11 mouse cellular contexts compared by ENCODE assay signal in genomic region chr2:178154576-178154975, GRCm38 (mm10). TPM values are rescaled to one million over a fixed set of nuclear protein-coding genes. Genes with fewer than 3 reads are reported as not detected.
DNase-seq lines count a peak whose midpoint lies in the region; ATAC-seq and TF ChIP-seq lines count a peak whose summit lies in the region.
"Had no signal": no experiment of that assay in that cellular context is flagged by ENCODE, and none has a peak within 500 bp of the region (broad histone marks: within the 10 kb centered on the region; RNA-seq: fewer than 3 reads in every experiment).

No protein-coding gene starts in this region.

- peak; percentile 71 to 74 for DNase-seq in cerebellum, adult 2 months
- peak; percentile 72 for DNase-seq in midbrain, postnatal 0 days (ENCODE audit: low spot score)
- no peak for DNase-seq in adrenal gland, adult 2 months
- no peak for DNase-seq in adrenal gland, adult 8-10 months
- no peak for DNase-seq in spleen, postnatal 14 days (ENCODE audit: low spot score in 2 of 2)
- DNase-seq: B cell, adult 2 months had no signal

- TF ChIP-seq POLR2A in cerebellum, adult 2 months (IDR thresholded peaks at IDR 0.05; ENCODE audit: borderline replicate concordance, insufficient read depth, low read length) = no peak

- no peak for TF ChIP-seq CTCF in intestine, postnatal 0 days (IDR thresholded peaks at IDR 0.05; ENCODE audit: low read depth)
- TF ChIP-seq CTCF in cerebellum, adult 2 months (IDR thresholded peaks at IDR 0.05; ENCODE audit: borderline replicate concordance, insufficient read depth, low read depth, low read length) = no peak
- no peak for TF ChIP-seq CTCF in midbrain, postnatal 0 days (IDR thresholded peaks at IDR 0.05)

- H3K4me1 ChIP-seq in intestine, embryonic 15.5 days (replicated peaks) = no peaks in the 10 kb centered on the region
- H3K4me1 ChIP-seq in intestine, postnatal 0 days (replicated peaks; ENCODE audit: control insufficient read depth, insufficient read depth, low read length) = no peaks in the 10 kb centered on the region
- peaks cover 61% of the 10 kb centered on the region for H3K4me1 ChIP-seq in cerebellum, adult 2 months (ENCODE audit: control insufficient read depth, insufficient read depth, low read length)
- peaks cover 12% of the 10 kb centered on the region; the same call in 1 of the 2 replicates for H3K4me1 ChIP-seq in hindbrain, embryonic 12.5 days
- peaks cover 9% of the 10 kb centered on the region; the same call in 1 of the 2 replicates for H3K4me1 ChIP-seq in midbrain, postnatal 0 days (ENCODE audit: insufficient read depth, low read length)

- H3K9me3 ChIP-seq in intestine, embryonic 15.5 days = no peaks in the 10 kb centered on the region
- H3K9me3 ChIP-seq in intestine, postnatal 0 days (ENCODE audit: control insufficient read depth) = no peaks in the 10 kb centered on the region
- H3K9me3 ChIP-seq in hindbrain, embryonic 12.5 days (replicated peaks) = no peaks in the 10 kb centered on the region
- no peaks in the 10 kb centered on the region for H3K9me3 ChIP-seq in midbrain, postnatal 0 days (ENCODE audit: low read length)

- H3K27me3 ChIP-seq in intestine, embryonic 15.5 days (replicated peaks) = no peaks in the 10 kb centered on the region
- H3K27me3 ChIP-seq in intestine, postnatal 0 days (replicated peaks; ENCODE audit: control insufficient read depth, insufficient read depth, low read length) = no peaks in the 10 kb centered on the region
- no peaks in the 10 kb centered on the region for H3K27me3 ChIP-seq in cerebellum, adult 2 months (ENCODE audit: control insufficient read depth, insufficient read depth, low read length)
- H3K27me3 ChIP-seq in hindbrain, embryonic 12.5 days = no peaks in the 10 kb centered on the region
- no peaks in the 10 kb centered on the region for H3K27me3 ChIP-seq in midbrain, postnatal 0 days (ENCODE audit: insufficient read depth, low read length)
- H3K27me3 ChIP-seq: Patski had no signal

- ATAC-seq in intestine, embryonic 15.5 days = peak; percentile 20; the same call in 1 of the 2 replicates
- ATAC-seq in intestine, postnatal 0 days = no peak
- peak; percentile 75 for ATAC-seq in hindbrain, embryonic 12.5 days (ENCODE audit: low FRiP score)
- ATAC-seq in midbrain, postnatal 0 days (ENCODE audit: low FRiP score) = peak; percentile 81
- ATAC-seq: Patski had no signal

- H3K9ac ChIP-seq in intestine, embryonic 15.5 days = no peak overlapping the region
- H3K9ac ChIP-seq in intestine, postnatal 0 days (ENCODE audit: low read depth, low read length) = no peak overlapping the region
- no peak overlapping the region for H3K9ac ChIP-seq in hindbrain, embryonic 12.5 days
- no peak overlapping the region for H3K9ac ChIP-seq in midbrain, postnatal 0 days (replicated peaks; ENCODE audit: low read length, poor library complexity, severe bottlenecking)

- no peak overlapping the region for H3K27ac ChIP-seq in intestine, embryonic 15.5 days
- no peak overlapping the region for H3K27ac ChIP-seq in intestine, postnatal 0 days (ENCODE audit: low read depth, low read length)
- peak overlapping the region; percentile 18 for H3K27ac ChIP-seq in cerebellum, adult 2 months (ENCODE audit: insufficient read depth, low read length)
- peak overlapping the region; percentile 75 for H3K27ac ChIP-seq in hindbrain, embryonic 12.5 days
- H3K27ac ChIP-seq in midbrain, postnatal 0 days (ENCODE audit: low read depth, low read length) = peak overlapping the region; percentile 75

- H3K4me3 ChIP-seq in intestine, embryonic 15.5 days (replicated peaks) = no peak overlapping the region
- no peak overlapping the region for H3K4me3 ChIP-seq in intestine, postnatal 0 days (ENCODE audit: low read depth, low read length)
- H3K4me3 ChIP-seq in cerebellum, adult 2 months (replicated peaks; ENCODE audit: insufficient read depth, low read depth, low read length) = no peak overlapping the region
- H3K4me3 ChIP-seq in hindbrain, embryonic 12.5 days = no peak overlapping the region
- H3K4me3 ChIP-seq in midbrain, postnatal 0 days (ENCODE audit: low read depth, low read length) = no peak overlapping the region
- H3K4me3 ChIP-seq: erythroblast, embryonic 14.5 days had no signal

- H3K36me3 ChIP-seq in intestine, embryonic 15.5 days = no peaks in the 10 kb centered on the region
- no peaks in the 10 kb centered on the region for H3K36me3 ChIP-seq in intestine, postnatal 0 days (ENCODE audit: control insufficient read depth, insufficient read depth)
- no peaks in the 10 kb centered on the region for H3K36me3 ChIP-seq in hindbrain, embryonic 12.5 days
- 0 out of 2 replicates have a peak, but pooled peaks cover 6% of the 10 kb centered on the region for H3K36me3 ChIP-seq in midbrain, postnatal 0 days (ENCODE audit: insufficient read depth, low read length)

- H3K4me2 ChIP-seq in intestine, embryonic 15.5 days (replicated peaks) = no peak overlapping the region
- H3K4me2 ChIP-seq in intestine, postnatal 0 days (replicated peaks; ENCODE audit: low read depth) = no peak overlapping the region
- no peak overlapping the region for H3K4me2 ChIP-seq in hindbrain, embryonic 12.5 days (replicated peaks)
- H3K4me2 ChIP-seq in midbrain, postnatal 0 days (ENCODE audit: low read depth, low read length, poor library complexity, severe bottlenecking) = no peak overlapping the region

- 54% methylated on average over 4 of the region's 4 CpGs for WGBS in intestine, embryonic 15.5 days
- 55% methylated on average over 4 of the region's 4 CpGs for WGBS in intestine, postnatal 0 days
- 3% methylated on average over 4 of the region's 4 CpGs for WGBS in cerebellum, adult 2 months
- 33% methylated on average over 4 of the region's 4 CpGs for WGBS in hindbrain, embryonic 12.5 days
- WGBS in midbrain, postnatal 0 days = 12% methylated on average over 4 of the region's 4 CpGs

RNA-seq across cellular contexts. Expression of gene Phactr3, which starts 35.8 kb away (rescaled TPM):
- polyA plus RNA-seq in intestine, embryonic 15.5 days (2015; fragmentation: Nextera tagmentation; extraction: Ambion mirVana) = 2.0 and 3.4 TPM in 2 replicates
- polyA plus RNA-seq in intestine, postnatal 0 days (2015; fragmentation: Nextera tagmentation; extraction: Ambion mirVana) = 2.2 and 2.3 TPM in 2 replicates
- 75.5 and 79.8 TPM in 2 replicates for polyA plus RNA-seq in cerebellum, adult 2 months (2012; rRNA removed)
- 17.4 and 20.9 TPM in 2 replicates for polyA plus RNA-seq in hindbrain, embryonic 12.5 days (2016; fragmentation: Nextera tagmentation; extraction: Ambion mirVana)
- total RNA-seq in midbrain, postnatal 0 days (2014; rRNA removed) = 105 and 130 TPM in 2 replicates
- 94.2 and 96.5 TPM in 2 replicates for polyA plus RNA-seq in midbrain, postnatal 0 days (2015; fragmentation: Nextera tagmentation; extraction: Ambion mirVana)
- total RNA-seq in adrenal gland, adult 2 months (2021) = 1 to 10 TPM in 1 of 2 experiments, under 1 TPM in 1; 0.98 to 1.3 TPM
- 0.59 and 0.67 TPM in 2 replicates for polyA plus RNA-seq in adrenal gland, adult 2 months (2012; rRNA removed)
- total RNA-seq in adrenal gland, adult 8-10 months (2022) = 1 to 10 TPM; 1.7 to 6.1 (median 3.5) TPM
- polyA plus RNA-seq: erythroblast, embryonic 14.5 days; Patski had no signal

Comparison
In these comparisons a context has a peak if more than half of its experiments do, and no peak if none do; other contexts are left out.
1. H3K27ac ChIP-seq: peak in cerebellum, adult 2 months (single experiment), hindbrain, embryonic 12.5 days (single experiment) and midbrain, postnatal 0 days (single experiment); none in intestine, embryonic 15.5 days (single experiment) and intestine, postnatal 0 days (single experiment).
2. DNase-seq: peak in cerebellum, adult 2 months (2 of 2) and midbrain, postnatal 0 days (single experiment); none in adrenal gland, adult 2 months (single experiment), adrenal gland, adult 8-10 months (single experiment) and spleen, postnatal 14 days (0 of 2).